Mouse (Mus musculus): ENCODE measurements around the gene Snw1. TPM values are rescaled to one million over a fixed set of nuclear protein-coding genes. Genes with fewer than 3 reads are reported as not detected.

Snw1 gene
- total RNA-seq, 2 experiments from 2014 or later, result 43.7 to 44.7 TPM

- intact Hi-C loops (cut with DNase I; ENCODE audit: low total_unique reads), result no loop called here
- no peak for DNase-seq
Observed at GRCm38 (mm10) chr12:87426354-87427031, 45.6 kb downstream of the Snw1 start.

GRCm38 (mm10) chr12:87424516-87424915 is 47.6 kb downstream of the Snw1 start:
- intact Hi-C loops (cut with DNase I; ENCODE audit: low total_unique reads), result no loop called here

GRCm38 (mm10) chr12:87423700-87424099 is 48.4 kb downstream of the Snw1 start:
- DNase-seq, result no peak
- intact Hi-C loops (cut with DNase I; ENCODE audit: low total_unique reads), result no loop called here

More at GRCm38 (mm10) chr12:87424516-87424915, 47.6 kb downstream of the Snw1 start:
- no peak for DNase-seq

- intact Hi-C loops (cut with DNase I; ENCODE audit: low total_unique reads), result no loop called here
- DNase-seq, result no peak
Observed at GRCm38 (mm10) chr12:87421708-87422507, 50.2 kb downstream of the Snw1 start.

- DNase-seq, result no peak
- intact Hi-C loops (cut with DNase I; ENCODE audit: low total_unique reads), result no loop called here
Observed at GRCm38 (mm10) chr12:87419974-87420485, 52.0 kb downstream of the Snw1 start.

GRCm38 (mm10) chr12:87418921-87419320 is 53.2 kb downstream of the Snw1 start:
- intact Hi-C loops (cut with DNase I; ENCODE audit: low total_unique reads), result no loop called here

GRCm38 (mm10) chr12:87416690-87417089 is 55.4 kb downstream of the Snw1 start:
- DNase-seq, result peak; percentile 42
- intact Hi-C loops (cut with DNase I; ENCODE audit: low total_unique reads), result no loop called here

More at GRCm38 (mm10) chr12:87418921-87419320, 53.2 kb downstream of the Snw1 start:
- no peak for DNase-seq

- intact Hi-C loops (cut with DNase I; ENCODE audit: low total_unique reads), result no loop called here
- no peak for DNase-seq
Observed at GRCm38 (mm10) chr12:87415358-87415757, 56.7 kb downstream of the Snw1 start.

GRCm38 (mm10) chr12:87413179-87413790 is 58.8 kb downstream of the Snw1 start:
- intact Hi-C loops (cut with DNase I; ENCODE audit: low total_unique reads), result no loop called here
- DNase-seq, result peak; percentile 49

GRCm38 (mm10) chr12:87410999-87411398 is 61.1 kb downstream of the Snw1 start:
- intact Hi-C loops (cut with DNase I; ENCODE audit: low total_unique reads), result no loop called here
- DNase-seq, result no peak

GRCm38 (mm10) chr12:87409123-87409522 is 63.0 kb downstream of the Snw1 start:
- intact Hi-C loops (cut with DNase I; ENCODE audit: low total_unique reads), result no loop called here
- no peak for DNase-seq

- peak; percentile 39 for DNase-seq
- intact Hi-C loops (cut with DNase I; ENCODE audit: low total_unique reads), result no loop called here
Observed at GRCm38 (mm10) chr12:87407869-87408605, 64.0 kb downstream of the Snw1 start.

GRCm38 (mm10) chr12:87405721-87406120 is 66.4 kb downstream of the Snw1 start:
- intact Hi-C loops (cut with DNase I; ENCODE audit: low total_unique reads), result no loop called here
- DNase-seq, result no peak

GRCm38 (mm10) chr12:87405165-87405564 is 66.9 kb downstream of the Snw1 start:
- no peak for DNase-seq
- intact Hi-C loops (cut with DNase I; ENCODE audit: low total_unique reads), result no loop called here

GRCm38 (mm10) chr12:87401883-87402282 is 70.2 kb downstream of the Snw1 start:
- intact Hi-C loops (cut with DNase I; ENCODE audit: low total_unique reads), result no loop called here
- no peak for DNase-seq

GRCm38 (mm10) chr12:87399119-87399819 is 72.8 kb downstream of the Snw1 start:
- DNase-seq, result no peak
- intact Hi-C loops (cut with DNase I; ENCODE audit: low total_unique reads), result no loop called here

Measured in gastrocnemius, postnatal 14 days (tissue).